Mouse (Mus musculus): ENCODE measurements around the gene Naglu. TPM values are rescaled to one million over a fixed set of nuclear protein-coding genes. Genes with fewer than 3 reads are reported as not detected.
A peak's percentile ranks its signal among the peaks of the same experiment; 100 is the strongest.

Gene Naglu
- polyA plus RNA-seq, 1 experiment from 2014 or later = 5.2 TPM

DNA sequence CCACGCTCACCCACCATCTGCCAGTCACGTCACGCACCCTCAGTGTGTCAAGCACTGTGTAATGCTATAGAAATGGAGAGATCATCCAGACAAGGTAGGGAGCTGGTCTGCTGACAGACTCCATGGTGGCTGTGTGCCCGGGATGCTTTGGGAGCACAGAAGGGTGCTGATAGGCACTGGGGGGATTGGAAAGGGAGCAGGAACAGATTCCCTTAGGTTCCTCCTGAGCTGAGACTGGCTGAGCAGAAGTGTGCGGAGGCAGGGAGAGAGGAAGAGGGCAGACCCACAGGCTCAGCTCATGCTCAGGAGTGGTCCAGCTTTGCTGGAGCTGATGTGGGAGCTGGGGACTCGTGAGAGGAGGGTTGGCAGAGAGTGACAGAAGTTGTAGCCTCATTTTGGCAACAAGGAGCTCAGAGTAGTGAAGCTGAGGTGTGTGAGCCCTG lies 18.7 kb upstream of the Naglu start:
- peaks cover 19% of the 10 kb centered on the region for H3K36me3 ChIP-seq (ENCODE audit: control insufficient read depth, insufficient read depth, low read length)
- no peak overlapping the region for H3K4me2 ChIP-seq (ENCODE audit: low read depth, severe bottlenecking)
- no peak for DNase-seq (ENCODE audit: low spot score)
- H3K4me3 ChIP-seq (ENCODE audit: low read depth, low read length) = no peak overlapping the region
- H3K9ac ChIP-seq (ENCODE audit: low read length) = no peak overlapping the region
- H3K9me3 ChIP-seq (ENCODE audit: control insufficient read depth, low read length) = no peaks in the 10 kb centered on the region
- WGBS = 89% methylated on average over 6 of the region's 6 CpGs
- ATAC-seq (ENCODE audit: insufficient number of reproducible peaks, low FRiP score, low TSS enrichment, low read depth) = no peak
- H3K27me3 ChIP-seq (ENCODE audit: control insufficient read depth, insufficient read depth, low read length) = no peaks in the 10 kb centered on the region
- H3K4me1 ChIP-seq (ENCODE audit: control insufficient read depth, insufficient read depth, low read length) = no peaks in the 10 kb centered on the region
- H3K27ac ChIP-seq (replicated peaks; ENCODE audit: low read depth, low read length) = no peak overlapping the region

DNA sequence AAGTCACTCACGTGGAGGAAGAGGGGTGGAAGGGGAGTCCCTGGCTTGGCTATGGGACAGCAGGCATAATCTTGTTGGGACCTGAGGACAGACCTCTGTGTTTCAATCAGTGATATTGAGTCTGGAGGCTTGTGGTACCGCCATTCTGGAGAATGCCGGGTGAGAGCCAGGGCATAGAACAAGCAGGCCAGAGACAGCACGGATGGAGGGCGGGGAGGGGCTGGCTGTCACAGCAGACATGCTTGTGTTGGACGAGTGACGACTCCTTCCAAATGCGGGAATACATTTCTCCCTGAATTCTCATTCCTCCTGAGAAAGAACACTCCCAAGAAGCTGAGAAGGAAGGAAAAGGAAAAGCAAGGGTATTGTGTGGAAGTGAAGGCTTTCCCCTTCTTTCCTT lies 18.2 kb upstream of the Naglu start:
- ATAC-seq (ENCODE audit: insufficient number of reproducible peaks, low FRiP score, low TSS enrichment, low read depth) = no peak
- H3K4me3 ChIP-seq (ENCODE audit: low read depth, low read length) = no peak overlapping the region
- H3K27ac ChIP-seq (replicated peaks; ENCODE audit: low read depth, low read length) = no peak overlapping the region
- no peaks in the 10 kb centered on the region for H3K9me3 ChIP-seq (ENCODE audit: control insufficient read depth, low read length)
- WGBS = 89% methylated on average over 8 of the region's 8 CpGs
- peaks cover 19% of the 10 kb centered on the region for H3K36me3 ChIP-seq (ENCODE audit: control insufficient read depth, insufficient read depth, low read length)
- no peak for DNase-seq (ENCODE audit: low spot score)
- H3K9ac ChIP-seq (ENCODE audit: low read length) = no peak overlapping the region
- no peaks in the 10 kb centered on the region for H3K4me1 ChIP-seq (ENCODE audit: control insufficient read depth, insufficient read depth, low read length)
- H3K4me2 ChIP-seq (ENCODE audit: low read depth, severe bottlenecking) = no peak overlapping the region
- no peaks in the 10 kb centered on the region for H3K27me3 ChIP-seq (ENCODE audit: control insufficient read depth, insufficient read depth, low read length)

DNA sequence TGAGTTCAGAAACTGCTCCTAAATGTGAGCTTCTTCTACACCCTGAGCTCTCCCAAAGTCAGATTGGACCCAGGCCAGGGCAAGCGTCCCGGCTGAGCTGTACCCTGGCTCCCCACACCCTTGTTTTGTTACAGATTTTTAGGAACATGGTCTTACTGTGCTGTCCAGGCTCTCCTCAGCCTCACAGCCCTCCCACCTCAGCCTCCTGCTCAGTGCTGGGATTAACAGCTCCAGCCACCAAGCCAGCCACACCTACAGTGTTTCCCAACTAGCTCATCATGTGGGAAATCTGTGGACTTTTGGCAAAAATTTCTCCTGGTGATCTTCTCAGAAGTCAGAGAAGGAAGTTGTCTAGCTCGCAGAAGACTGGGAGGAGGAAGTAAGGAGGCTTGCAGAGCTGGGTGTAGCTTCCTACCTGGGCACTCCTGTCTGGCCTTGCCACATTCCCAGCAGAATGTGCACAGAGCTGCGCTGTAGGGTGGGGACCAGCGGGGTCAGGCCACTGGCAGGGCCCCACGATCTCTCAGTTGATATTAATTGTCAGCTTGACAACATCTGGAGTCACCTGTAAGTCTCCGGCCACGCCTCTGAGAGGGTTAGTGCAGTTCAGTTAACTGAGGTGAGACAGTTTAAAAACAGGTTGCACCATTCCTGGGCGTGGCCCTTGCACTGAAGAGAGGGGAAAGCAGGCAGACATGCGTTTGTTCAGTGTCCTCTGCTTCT lies 16.9 kb upstream of the Naglu start:
- Histone ChIP-seq H3K4me3 (ENCODE audit: low read depth, low read length) (no peak overlapping the region), H3K27ac (replicated peaks; ENCODE audit: low read depth, low read length) (no peak overlapping the region), H3K4me1 (ENCODE audit: control insufficient read depth, insufficient read depth, low read length) (no peaks in the 10 kb centered on the region), H3K9me3 (ENCODE audit: control insufficient read depth, low read length) (no peaks in the 10 kb centered on the region), H3K27me3 (ENCODE audit: control insufficient read depth, insufficient read depth, low read length) (no peaks in the 10 kb centered on the region), H3K9ac (ENCODE audit: low read length) (no peak overlapping the region), H3K4me2 (ENCODE audit: low read depth, severe bottlenecking) (no peak overlapping the region), H3K36me3 (ENCODE audit: control insufficient read depth, insufficient read depth, low read length) (peaks cover 14% of the 10 kb centered on the region)
- ATAC-seq (ENCODE audit: insufficient number of reproducible peaks, low FRiP score, low TSS enrichment, low read depth) = no peak
- DNase-seq (ENCODE audit: low spot score) = no peak
- 91% methylated on average over 10 of the region's 10 CpGs for WGBS

DNA sequence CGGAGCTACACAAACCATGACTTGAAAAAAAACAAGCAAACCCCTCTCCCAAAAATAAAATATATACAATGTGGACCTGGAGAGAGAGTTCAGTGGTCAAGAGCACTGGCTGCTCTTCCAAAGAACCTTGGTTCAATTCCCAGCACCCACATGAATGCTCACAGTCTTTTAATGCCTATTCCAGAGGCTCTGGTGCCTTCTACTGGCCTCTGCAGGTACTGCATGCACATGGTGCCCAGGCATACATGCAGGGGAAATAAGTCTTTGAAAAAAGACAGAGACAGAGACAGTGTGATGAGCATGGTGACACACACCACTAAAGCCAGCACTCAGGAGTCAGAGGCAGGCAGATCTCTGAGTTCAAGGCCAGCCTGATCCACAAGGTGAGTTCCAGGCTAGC lies 15.8 kb upstream of the Naglu start:
- 100% methylated on average over 1 of the region's 1 CpGs for WGBS
- H3K4me1 ChIP-seq (ENCODE audit: control insufficient read depth, insufficient read depth, low read length) = no peaks in the 10 kb centered on the region
- H3K36me3 ChIP-seq (ENCODE audit: control insufficient read depth, insufficient read depth, low read length) = peaks cover 6% of the 10 kb centered on the region; the same call in 1 of the 2 replicates
- H3K27ac ChIP-seq (replicated peaks; ENCODE audit: low read depth, low read length) = no peak overlapping the region
- no peaks in the 10 kb centered on the region for H3K27me3 ChIP-seq (ENCODE audit: control insufficient read depth, insufficient read depth, low read length)
- H3K4me2 ChIP-seq (ENCODE audit: low read depth, severe bottlenecking) = no peak overlapping the region
- H3K9me3 ChIP-seq (ENCODE audit: control insufficient read depth, low read length) = no peaks in the 10 kb centered on the region
- H3K9ac ChIP-seq (ENCODE audit: low read length) = no peak overlapping the region
- ATAC-seq (ENCODE audit: insufficient number of reproducible peaks, low FRiP score, low TSS enrichment, low read depth) (no peak), DNase-seq (ENCODE audit: low spot score) (no peak)
- no peak overlapping the region for H3K4me3 ChIP-seq (ENCODE audit: low read depth, low read length)

DNA sequence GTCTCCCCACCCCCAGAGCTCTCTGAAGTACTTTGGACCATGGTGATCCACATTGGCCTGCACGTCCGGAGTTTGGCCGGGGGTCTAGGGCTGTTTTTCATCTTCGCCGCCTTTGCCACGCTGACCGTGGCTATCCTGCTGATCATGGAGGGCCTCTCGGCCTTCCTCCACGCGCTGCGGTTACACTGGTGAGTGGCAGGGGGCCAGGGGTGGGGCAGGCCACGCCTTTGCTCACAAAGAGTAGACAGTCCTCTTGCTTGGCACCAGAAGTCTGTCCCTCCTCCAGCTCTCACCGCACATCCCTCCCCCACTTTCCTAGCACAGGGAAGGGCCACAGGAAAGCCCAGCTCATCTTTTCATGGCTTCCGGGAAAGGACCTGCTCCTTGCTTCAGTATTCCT lies 14.4 kb upstream of the Naglu start:
- no peaks in the 10 kb centered on the region for H3K4me1 ChIP-seq (ENCODE audit: control insufficient read depth, insufficient read depth, low read length)
- DNase-seq (ENCODE audit: low spot score) (no peak), ATAC-seq (ENCODE audit: insufficient number of reproducible peaks, low FRiP score, low TSS enrichment, low read depth) (no peak)
- WGBS = 87% methylated on average over 14 of the region's 14 CpGs
- no peaks in the 10 kb centered on the region for H3K9me3 ChIP-seq (ENCODE audit: control insufficient read depth, low read length)
- no peak overlapping the region for H3K4me2 ChIP-seq (ENCODE audit: low read depth, severe bottlenecking)
- no peak overlapping the region for H3K9ac ChIP-seq (ENCODE audit: low read length)
- H3K27me3 ChIP-seq (ENCODE audit: control insufficient read depth, insufficient read depth, low read length) = no peaks in the 10 kb centered on the region
- peaks cover 3% of the 10 kb centered on the region; the same call in 1 of the 2 replicates for H3K36me3 ChIP-seq (ENCODE audit: control insufficient read depth, insufficient read depth, low read length)
- H3K27ac ChIP-seq (replicated peaks; ENCODE audit: low read depth, low read length) = no peak overlapping the region
- H3K4me3 ChIP-seq (ENCODE audit: low read depth, low read length) = no peak overlapping the region

DNA sequence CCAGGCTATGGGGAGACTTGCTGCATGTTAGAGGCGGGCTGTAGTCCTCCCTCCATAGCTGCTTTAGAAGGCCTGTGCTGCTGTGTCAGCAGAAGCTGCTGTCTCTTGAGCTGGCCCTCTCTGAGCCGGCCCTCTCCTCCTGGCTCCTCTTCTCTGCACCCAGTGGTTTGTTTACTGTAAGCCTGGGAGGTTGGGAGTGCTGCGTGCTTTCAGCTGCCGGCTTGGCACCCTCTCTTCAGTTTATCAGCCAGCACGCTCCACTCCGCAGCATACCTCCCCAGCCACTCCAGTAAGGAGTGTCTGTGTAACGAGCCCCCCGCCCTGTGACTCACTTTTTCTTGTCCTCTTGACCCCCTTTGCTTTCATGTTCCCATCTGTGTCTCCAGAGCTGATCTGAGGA lies 12.9 kb upstream of the Naglu start:
- Histone ChIP-seq H3K27ac (replicated peaks; ENCODE audit: low read depth, low read length) (no peak overlapping the region), H3K36me3 (ENCODE audit: control insufficient read depth, insufficient read depth, low read length) (no peaks in the 10 kb centered on the region; the same call in 1 of the 2 replicates), H3K9me3 (ENCODE audit: control insufficient read depth, low read length) (no peaks in the 10 kb centered on the region), H3K4me3 (ENCODE audit: low read depth, low read length) (no peak overlapping the region), H3K4me2 (ENCODE audit: low read depth, severe bottlenecking) (no peak overlapping the region), H3K27me3 (ENCODE audit: control insufficient read depth, insufficient read depth, low read length) (no peaks in the 10 kb centered on the region), H3K9ac (ENCODE audit: low read length) (no peak overlapping the region), H3K4me1 (ENCODE audit: control insufficient read depth, insufficient read depth, low read length) (no peaks in the 10 kb centered on the region)
- no peak for DNase-seq (ENCODE audit: low spot score)
- no peak for ATAC-seq (ENCODE audit: insufficient number of reproducible peaks, low FRiP score, low TSS enrichment, low read depth)
- 40% methylated on average over 8 of the region's 8 CpGs for WGBS

DNA sequence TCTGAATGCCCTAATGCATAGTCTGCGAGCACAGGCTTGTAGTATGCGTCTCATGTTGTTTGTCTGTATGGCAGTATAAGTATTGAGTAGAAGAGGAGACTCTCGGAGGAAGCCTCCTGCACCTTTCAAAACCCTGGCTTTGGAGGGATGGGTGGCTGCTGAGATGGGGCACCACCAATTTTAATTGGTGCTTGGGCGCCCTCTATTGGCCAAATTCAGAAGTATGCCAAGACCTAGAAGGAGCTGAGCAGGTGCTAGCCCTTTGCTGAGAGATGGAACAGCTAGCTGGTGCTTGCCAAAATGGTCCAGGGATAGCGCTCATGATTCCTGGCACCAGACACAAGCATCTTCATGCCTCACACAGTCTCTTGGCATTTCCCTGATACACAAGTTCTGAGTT lies 12.0 kb upstream of the Naglu start:
- Histone ChIP-seq H3K9ac (ENCODE audit: low read length) (no peak overlapping the region), H3K27ac (replicated peaks; ENCODE audit: low read depth, low read length) (no peak overlapping the region), H3K4me1 (ENCODE audit: control insufficient read depth, insufficient read depth, low read length) (peaks cover under 1% of the 10 kb centered on the region; the same call in 1 of the 2 replicates), H3K36me3 (ENCODE audit: control insufficient read depth, insufficient read depth, low read length) (no peaks in the 10 kb centered on the region; the same call in 1 of the 2 replicates), H3K9me3 (ENCODE audit: control insufficient read depth, low read length) (no peaks in the 10 kb centered on the region), H3K4me3 (ENCODE audit: low read depth, low read length) (no peak overlapping the region), H3K27me3 (ENCODE audit: control insufficient read depth, insufficient read depth, low read length) (no peaks in the 10 kb centered on the region), H3K4me2 (ENCODE audit: low read depth, severe bottlenecking) (no peak overlapping the region)
- ATAC-seq (ENCODE audit: insufficient number of reproducible peaks, low FRiP score, low TSS enrichment, low read depth) (no peak), DNase-seq (ENCODE audit: low spot score) (peak; percentile 90)
- WGBS = 39% methylated on average over 5 of the region's 5 CpGs

DNA sequence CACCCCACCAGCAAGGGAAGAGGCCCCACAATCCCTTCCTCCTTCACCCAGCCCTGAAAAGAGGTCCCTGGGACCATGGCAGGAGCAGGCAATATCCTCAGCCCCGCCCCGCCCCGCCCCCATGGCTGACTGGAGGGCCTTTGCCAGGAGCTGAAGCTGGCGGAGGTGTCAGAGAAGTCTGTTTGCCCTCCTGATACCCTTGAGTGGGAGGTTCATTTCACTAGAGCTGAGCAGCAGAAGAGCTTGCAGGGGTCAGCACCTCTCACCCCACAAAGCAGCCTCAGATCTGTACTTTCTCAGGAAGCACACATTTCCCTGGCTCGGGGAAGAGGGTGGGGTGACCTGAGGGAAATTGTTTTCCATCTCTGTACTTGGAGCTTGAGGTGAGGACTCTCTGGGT lies 11.1 kb upstream of the Naglu start:
- Histone ChIP-seq H3K36me3 (ENCODE audit: control insufficient read depth, insufficient read depth, low read length) (no peaks in the 10 kb centered on the region), H3K4me1 (ENCODE audit: control insufficient read depth, insufficient read depth, low read length) (peaks cover 10% of the 10 kb centered on the region), H3K9ac (ENCODE audit: low read length) (no peak overlapping the region), H3K9me3 (ENCODE audit: control insufficient read depth, low read length) (no peaks in the 10 kb centered on the region), H3K27ac (replicated peaks; ENCODE audit: low read depth, low read length) (no peak overlapping the region), H3K27me3 (ENCODE audit: control insufficient read depth, insufficient read depth, low read length) (no peaks in the 10 kb centered on the region), H3K4me2 (ENCODE audit: low read depth, severe bottlenecking) (no peak overlapping the region), H3K4me3 (ENCODE audit: low read depth, low read length) (no peak overlapping the region)
- ATAC-seq (ENCODE audit: insufficient number of reproducible peaks, low FRiP score, low TSS enrichment, low read depth) = no peak
- DNase-seq (ENCODE audit: low spot score) = no peak
- 62% methylated on average over 5 of the region's 5 CpGs for WGBS

DNA sequence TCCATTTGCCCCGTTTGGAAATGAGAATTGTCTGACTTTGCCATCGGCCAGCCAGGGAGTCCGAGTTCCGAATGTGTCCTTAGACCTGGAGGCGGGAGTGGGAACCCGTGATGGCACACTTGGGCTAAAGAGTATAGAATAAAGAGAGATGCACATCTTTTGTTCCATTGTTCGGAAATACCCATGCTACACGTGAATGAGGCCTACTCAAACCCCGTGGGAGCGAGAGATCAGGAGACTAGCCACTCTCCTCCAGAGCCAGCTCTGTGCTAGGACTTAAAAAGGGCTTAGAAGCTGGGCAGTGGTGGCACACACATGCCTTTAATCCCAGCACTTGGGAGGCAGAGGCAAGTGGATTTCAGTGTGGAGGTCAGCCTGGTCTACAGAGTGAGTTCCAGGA lies 10.3 kb upstream of the Naglu start:
- H3K4me3 ChIP-seq (ENCODE audit: low read depth, low read length) = no peak overlapping the region
- H3K9ac ChIP-seq (ENCODE audit: low read length) = no peak overlapping the region
- H3K27ac ChIP-seq (replicated peaks; ENCODE audit: low read depth, low read length) = no peak overlapping the region
- H3K4me1 ChIP-seq (ENCODE audit: control insufficient read depth, insufficient read depth, low read length) = peaks cover 11% of the 10 kb centered on the region
- no peaks in the 10 kb centered on the region for H3K9me3 ChIP-seq (ENCODE audit: control insufficient read depth, low read length)
- no peak overlapping the region for H3K4me2 ChIP-seq (ENCODE audit: low read depth, severe bottlenecking)
- no peaks in the 10 kb centered on the region for H3K36me3 ChIP-seq (ENCODE audit: control insufficient read depth, insufficient read depth, low read length)
- no peaks in the 10 kb centered on the region for H3K27me3 ChIP-seq (ENCODE audit: control insufficient read depth, insufficient read depth, low read length)
- WGBS = 84% methylated on average over 10 of the region's 10 CpGs
- no peak for DNase-seq (ENCODE audit: low spot score)
- no peak for ATAC-seq (ENCODE audit: insufficient number of reproducible peaks, low FRiP score, low TSS enrichment, low read depth)

All from limb, embryonic 11.5 days (tissue).